ENCODE assay signal across 18 mouse cellular contexts in genomic region chr19:17006220-17006907, GRCm38 (mm10).
"Had no signal": no experiment of that assay in that cellular context is flagged by ENCODE, and none has a peak within 500 bp of the region (broad histone marks: within the 10 kb centered on the region; RNA-seq: fewer than 3 reads in every experiment).

No protein-coding gene starts in this region.

- H3K36me3 ChIP-seq: limb, embryonic 10.5 days; limb, embryonic 13.5 days; liver, embryonic 12.5 days; liver, embryonic 15.5 days; lung, embryonic 15.5 days had no signal

- DNase-seq: kidney, postnatal 10 days; layer of hippocampus, adult 9-11 months; liver; lung, adult 18-20 months; lung, postnatal 10 days; lung, postnatal 4 days; midbrain, embryonic 14.5 days; thymus, adult 2 months; thymus, postnatal 14 days; thymus, postnatal 4 days had no signal

- H3K9ac ChIP-seq: limb, embryonic 13.5 days; liver, embryonic 12.5 days; liver, embryonic 15.5 days; lung, embryonic 15.5 days had no signal

- H3K27ac ChIP-seq: layer of hippocampus, adult 2 months; limb, embryonic 10.5 days; limb, embryonic 13.5 days; liver, embryonic 12.5 days; liver, embryonic 15.5 days; lung, embryonic 15.5 days had no signal

- H3K4me3 ChIP-seq: layer of hippocampus, adult 2 months; limb, embryonic 10.5 days; limb, embryonic 13.5 days; liver, embryonic 12.5 days; liver, embryonic 15.5 days; lung, embryonic 15.5 days had no signal

- ATAC-seq: hindbrain, embryonic 16.5 days; liver, embryonic 12.5 days had no signal

- H3K4me2 ChIP-seq: limb, embryonic 13.5 days; liver, embryonic 12.5 days; liver, embryonic 15.5 days; lung, embryonic 15.5 days; midbrain, embryonic 11.5 days had no signal

- H3K27me3 ChIP-seq: limb, embryonic 13.5 days; liver, embryonic 12.5 days; liver, embryonic 15.5 days; lung, embryonic 15.5 days had no signal

- H3K9me3 ChIP-seq: limb, embryonic 10.5 days; limb, embryonic 13.5 days; liver, embryonic 12.5 days; liver, embryonic 15.5 days; lung, embryonic 15.5 days had no signal
